Mouse (Mus musculus): Measurements from ENCODE around the gene Sap30bp.
A peak's percentile ranks its signal among the peaks of the same experiment; 100 is the strongest.

Sap30bp gene

GRCm38 (mm10) chr11:115933108-115933746 is at the start of gene Sap30bp, which contains the start of gene Recql5:
TSS of gene Sap30bp (plus strand) at chr11:115933282.
TSS of gene Recql5 (minus strand) at chr11:115933477.
- ATAC-seq (ENCODE audit: insufficient number of reproducible peaks, low FRiP score, low TSS enrichment): peak; percentile 90; the same call in 1 of the 2 replicates

DNA sequence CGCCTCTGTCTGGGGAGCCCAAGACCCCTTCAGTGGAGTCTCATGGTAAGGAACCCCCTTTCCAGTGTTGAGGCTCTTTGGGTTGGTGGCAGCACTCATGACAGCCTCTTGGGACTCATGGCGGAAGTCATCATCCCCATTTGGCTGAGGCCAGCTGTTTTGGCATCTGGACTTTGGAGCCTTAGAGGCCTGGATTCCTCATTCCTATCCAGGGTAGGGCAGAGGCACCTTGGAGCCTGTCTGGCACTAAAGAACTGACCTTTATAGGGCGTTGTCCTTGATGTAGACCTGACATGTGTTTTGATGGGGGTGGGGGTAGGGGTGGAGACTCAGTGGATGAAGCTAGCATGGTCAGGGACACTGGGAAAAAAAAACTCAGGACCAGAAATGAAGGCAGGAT is 48.7 kb upstream of the Sap30bp start:
- no peak for ATAC-seq (ENCODE audit: insufficient number of reproducible peaks, low FRiP score, low TSS enrichment)

DNA sequence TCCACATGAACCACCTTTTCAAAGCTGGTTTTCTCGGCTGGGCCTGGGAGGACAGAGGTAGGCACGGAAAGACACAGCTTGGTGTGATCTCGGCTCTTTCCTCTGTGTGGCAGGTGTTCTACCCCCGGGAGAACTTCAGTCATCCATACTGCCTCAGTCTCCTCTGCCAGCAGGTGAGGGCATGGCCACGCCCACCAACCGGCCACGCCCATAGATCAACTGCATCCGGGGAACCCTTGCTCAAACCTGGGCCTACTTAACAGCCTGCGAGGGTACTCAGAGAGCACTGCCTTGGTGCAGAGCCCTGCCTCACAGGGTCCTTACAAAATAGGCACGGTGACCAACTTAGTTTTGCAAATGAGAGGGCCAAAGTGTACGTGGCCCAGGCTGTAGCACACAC is 47.8 kb upstream of the Sap30bp start:
- no peak for ATAC-seq (ENCODE audit: insufficient number of reproducible peaks, low FRiP score, low TSS enrichment)

- ATAC-seq (ENCODE audit: insufficient number of reproducible peaks, low FRiP score, low TSS enrichment): no peak
Measured at GRCm38 (mm10) chr11:115886446-115886845, 46.6 kb upstream of the Sap30bp start.

DNA sequence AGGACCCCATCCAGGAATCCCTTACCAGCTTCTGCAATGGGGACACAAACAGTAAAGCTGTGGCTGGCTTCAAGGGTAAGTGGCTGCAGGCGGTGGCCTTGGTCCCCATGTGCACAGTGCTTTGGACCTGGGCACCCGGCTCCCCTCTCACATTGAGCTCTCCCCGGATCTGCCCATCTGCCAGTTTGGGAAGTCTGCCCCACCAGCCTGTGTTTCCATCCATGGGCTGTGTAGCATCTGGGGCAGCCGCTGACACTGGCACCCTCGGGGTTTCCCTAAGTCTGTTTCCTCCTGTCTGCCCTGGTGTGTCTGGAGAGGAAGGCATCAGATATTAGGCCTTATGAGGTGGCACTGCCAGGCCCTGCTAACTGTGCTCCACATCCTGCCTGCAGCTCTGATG is 45.1 kb upstream of the Sap30bp start:
- ATAC-seq (ENCODE audit: insufficient number of reproducible peaks, low FRiP score, low TSS enrichment): no peak

- ATAC-seq (ENCODE audit: insufficient number of reproducible peaks, low FRiP score, low TSS enrichment): no peak
Measured at GRCm38 (mm10) chr11:115889159-115889558, 43.9 kb upstream of the Sap30bp start.

- no peak for ATAC-seq (ENCODE audit: insufficient number of reproducible peaks, low FRiP score, low TSS enrichment)
Measured at GRCm38 (mm10) chr11:115892213-115892612, 40.9 kb upstream of the Sap30bp start.

GRCm38 (mm10) chr11:115893071-115893470 is 40.0 kb upstream of the Sap30bp start:
- no peak for ATAC-seq (ENCODE audit: insufficient number of reproducible peaks, low FRiP score, low TSS enrichment)

GRCm38 (mm10) chr11:115894755-115895520 is 38.1 kb upstream of the Sap30bp start:
- no peak for ATAC-seq (ENCODE audit: insufficient number of reproducible peaks, low FRiP score, low TSS enrichment)

GRCm38 (mm10) chr11:115898446-115898845 is 34.6 kb upstream of the Sap30bp start:
- no peak for ATAC-seq (ENCODE audit: insufficient number of reproducible peaks, low FRiP score, low TSS enrichment)

DNA sequence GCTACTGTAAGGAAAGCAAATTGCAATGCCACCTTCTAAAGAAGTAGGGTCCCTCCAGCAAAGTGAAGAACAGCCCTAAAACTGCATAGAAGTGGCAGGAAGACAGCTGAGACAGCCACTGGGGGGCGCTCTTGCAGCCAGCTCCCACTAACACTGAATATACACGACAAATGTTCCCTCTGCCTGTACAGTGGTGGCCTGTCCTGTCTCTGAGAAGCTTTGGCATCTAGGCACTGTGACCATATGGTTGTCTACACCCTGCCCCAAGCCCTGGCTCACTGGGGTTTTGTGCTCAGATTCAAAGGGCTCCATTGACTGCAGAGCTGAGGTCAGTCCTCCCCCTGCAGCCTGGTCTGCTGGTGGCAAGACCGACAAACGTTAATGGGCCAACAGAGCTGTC is 34.2 kb upstream of the Sap30bp start:
- ATAC-seq (ENCODE audit: insufficient number of reproducible peaks, low FRiP score, low TSS enrichment): peak; percentile 90

- ATAC-seq (ENCODE audit: insufficient number of reproducible peaks, low FRiP score, low TSS enrichment): no peak
Measured at GRCm38 (mm10) chr11:115899486-115900266, 33.4 kb upstream of the Sap30bp start, which contains the start of gene Smim5. TSS of gene Smim5 (plus strand) at chr11:115899966.

DNA sequence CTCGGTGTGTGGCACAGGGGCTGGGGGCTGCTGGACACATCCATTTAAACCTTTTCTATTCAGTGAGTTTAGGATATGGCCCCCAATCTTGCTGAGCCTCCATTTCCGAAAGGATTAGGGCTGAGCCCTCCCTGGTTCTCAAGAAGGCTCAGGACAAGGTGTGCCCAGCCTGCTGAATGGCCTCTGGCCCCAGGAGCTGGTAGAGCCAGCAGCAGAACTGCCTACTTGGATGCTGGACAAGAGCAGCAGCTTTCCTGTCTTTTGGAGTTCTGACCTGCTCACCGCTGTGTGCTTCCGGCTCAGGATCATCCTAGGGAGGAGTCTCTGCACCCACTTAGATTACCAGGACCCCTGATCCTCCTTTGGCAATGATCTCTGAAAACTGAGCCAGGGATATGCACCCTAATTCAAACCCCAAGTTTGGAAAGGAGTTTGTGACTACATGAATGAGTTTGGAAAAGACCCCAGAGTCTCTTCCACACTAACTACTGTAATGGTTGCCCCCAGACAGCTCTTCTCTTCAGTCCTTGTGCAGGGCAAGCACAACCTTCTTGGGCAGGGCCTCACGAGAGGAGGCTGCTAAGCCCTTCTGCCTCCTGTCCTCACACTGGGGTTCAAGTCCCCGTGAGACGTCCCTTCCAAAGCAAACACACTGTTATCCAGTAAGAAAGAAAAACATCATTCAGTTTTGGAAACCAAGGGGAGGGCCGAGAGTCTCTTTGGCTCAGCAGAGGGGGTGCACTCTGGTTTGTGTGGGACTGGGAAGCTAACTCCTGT is 32.3 kb upstream of the Sap30bp start:
- no peak for ATAC-seq (ENCODE audit: insufficient number of reproducible peaks, low FRiP score, low TSS enrichment)

DNA sequence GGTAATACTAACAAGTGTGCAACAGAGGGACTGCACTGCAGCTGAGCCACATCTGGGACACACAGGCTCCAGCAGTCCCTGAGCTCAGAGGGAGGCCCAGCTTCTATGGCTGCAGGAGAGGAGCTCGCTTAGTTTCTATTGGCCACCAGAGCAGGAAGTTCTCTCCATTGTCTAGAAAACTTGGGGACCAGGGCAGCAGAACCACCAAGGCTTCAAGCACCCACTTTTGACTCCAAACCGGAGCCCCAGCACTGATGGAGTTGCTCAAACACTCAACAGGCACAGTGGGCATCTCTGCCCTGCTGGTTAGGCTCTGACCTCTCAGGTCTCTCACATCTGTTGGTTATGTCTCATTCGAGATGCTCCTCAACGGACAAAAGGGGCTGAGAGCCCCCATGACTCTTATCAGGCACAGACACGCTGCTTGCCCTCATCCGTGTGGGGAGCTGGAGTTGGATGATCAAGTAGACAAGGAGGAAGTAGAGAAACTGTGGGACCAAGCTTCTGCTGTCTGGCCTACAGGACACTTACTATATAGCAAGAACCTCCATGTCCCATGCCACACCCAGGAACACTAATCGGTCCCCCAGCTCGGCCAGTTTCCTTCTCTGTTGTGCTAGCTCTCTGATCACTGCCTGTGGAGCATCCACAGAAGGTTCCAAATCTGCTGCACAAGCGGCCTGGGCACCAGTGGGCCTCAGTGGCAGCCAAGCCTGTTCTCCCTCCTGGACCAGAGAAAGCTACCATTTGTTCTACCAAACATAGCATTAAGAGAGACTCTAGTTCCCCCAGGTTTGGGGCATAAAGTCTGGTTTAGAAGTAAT is 31.5 kb upstream of the Sap30bp start:
- ATAC-seq (ENCODE audit: insufficient number of reproducible peaks, low FRiP score, low TSS enrichment): no peak

DNA sequence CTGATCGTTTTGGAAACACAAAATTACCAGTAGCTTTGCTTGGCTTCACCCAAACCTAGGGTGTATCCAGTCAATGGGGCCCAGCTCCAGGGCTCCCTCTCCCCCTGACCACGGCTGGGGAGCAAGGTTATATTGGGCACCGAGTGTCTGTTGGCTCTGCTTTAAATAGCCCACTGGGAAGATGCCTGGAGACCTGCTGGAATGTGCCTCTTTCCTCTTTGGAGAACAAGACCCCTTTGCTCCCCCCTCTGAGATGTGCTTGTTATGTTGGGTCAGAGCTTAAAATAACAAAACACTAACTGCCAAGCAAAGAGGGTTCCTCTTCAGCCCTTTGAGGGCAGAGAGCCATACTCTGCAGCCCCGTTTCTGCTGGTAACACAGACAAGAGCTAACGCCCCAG is 30.9 kb upstream of the Sap30bp start:
- no peak for ATAC-seq (ENCODE audit: insufficient number of reproducible peaks, low FRiP score, low TSS enrichment)

DNA sequence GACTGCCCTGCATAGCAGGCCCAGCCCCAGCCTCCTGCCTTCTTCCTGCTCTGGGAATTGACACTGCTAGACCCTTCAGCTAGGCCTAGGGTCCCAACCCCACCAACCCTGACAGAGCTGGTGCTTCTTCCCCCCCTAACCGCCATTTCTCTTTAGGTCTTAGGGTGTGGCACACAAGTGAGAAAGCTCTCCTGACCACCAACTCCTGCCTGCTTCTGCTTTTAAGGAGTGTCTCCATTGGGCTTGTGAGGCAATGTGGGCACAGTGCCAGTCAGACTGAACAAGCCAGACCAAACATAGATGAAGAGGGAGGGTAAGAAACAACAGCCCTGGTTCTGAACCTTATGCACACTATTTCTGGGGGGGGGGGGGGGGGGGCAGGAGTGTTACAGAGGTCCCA is 30.3 kb upstream of the Sap30bp start:
- ATAC-seq (ENCODE audit: insufficient number of reproducible peaks, low FRiP score, low TSS enrichment): no peak

DNA sequence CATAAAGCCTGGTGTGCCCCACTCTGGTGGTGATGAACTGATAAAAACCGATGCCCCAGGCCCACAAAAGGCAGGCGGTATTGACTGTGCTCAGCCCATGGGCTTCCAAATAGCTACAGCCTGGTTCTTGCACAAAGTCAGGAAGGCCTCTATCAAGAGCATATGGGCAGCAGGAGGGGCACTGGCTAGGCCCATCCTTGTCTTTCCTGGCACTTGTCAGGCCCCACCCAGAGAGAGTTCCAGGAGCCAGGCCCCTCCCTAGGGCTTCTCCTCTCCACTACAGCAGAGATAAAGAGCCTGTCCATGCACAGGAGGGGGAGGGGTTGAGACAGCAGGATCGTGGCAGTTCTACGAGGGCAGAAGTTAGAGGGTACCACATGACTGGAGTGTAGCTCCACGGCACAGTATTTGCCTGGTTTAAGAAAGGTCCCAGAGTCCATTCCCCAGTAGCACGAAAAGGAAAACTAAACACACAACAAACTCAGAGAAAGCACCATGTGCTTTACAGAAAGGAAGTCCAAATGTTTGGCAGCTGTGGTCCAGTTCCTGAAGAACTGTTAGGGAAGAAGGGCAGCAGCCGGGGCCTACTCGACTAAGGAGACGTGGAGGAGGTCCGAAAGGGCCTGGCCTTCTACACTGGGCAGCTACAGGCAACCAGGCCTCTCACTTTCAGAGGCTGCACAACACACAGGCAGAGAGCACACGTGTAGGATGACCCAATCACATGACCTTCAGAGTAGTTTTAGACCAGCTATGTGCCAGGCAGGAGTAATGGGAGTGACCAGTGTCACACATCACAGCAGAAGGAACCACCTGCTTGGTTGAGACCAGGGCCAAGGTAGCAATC is 29.5 kb upstream of the Sap30bp start:
- ATAC-seq (ENCODE audit: insufficient number of reproducible peaks, low FRiP score, low TSS enrichment): no peak

DNA sequence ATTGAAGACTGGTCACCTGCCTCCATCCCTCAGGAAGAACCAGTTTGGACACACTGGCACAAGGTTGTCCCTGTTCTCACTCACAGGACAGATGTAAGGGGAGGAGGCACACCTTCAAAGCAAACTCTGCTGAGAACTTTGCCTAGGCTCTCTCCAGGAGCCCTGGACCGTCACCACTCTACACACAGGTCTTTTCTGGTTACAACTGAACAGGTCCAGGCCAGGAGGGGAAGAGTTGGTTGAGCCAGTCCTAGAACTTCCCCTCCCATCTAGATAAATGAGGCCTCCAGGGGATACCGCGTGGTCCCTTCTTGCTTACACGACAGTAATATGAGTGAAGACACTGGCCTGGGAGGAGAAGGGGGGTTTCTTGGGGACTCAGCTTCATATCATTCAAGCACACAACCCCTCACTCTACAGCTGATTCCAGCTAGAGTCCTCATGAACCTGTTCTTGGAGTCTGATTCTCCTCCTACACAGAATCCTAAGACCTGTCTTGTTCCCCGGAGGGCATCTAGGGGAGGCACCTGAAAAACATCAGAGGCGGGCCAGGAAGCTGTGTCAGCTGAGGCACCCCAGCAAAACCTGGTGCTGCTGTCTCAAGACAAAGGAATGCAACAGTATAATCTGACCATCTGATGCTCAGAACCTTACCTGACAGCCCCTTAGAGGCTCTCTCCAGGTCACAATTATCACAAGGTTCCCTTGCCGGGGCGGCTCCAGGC is 28.7 kb upstream of the Sap30bp start:
- no peak for ATAC-seq (ENCODE audit: insufficient number of reproducible peaks, low FRiP score, low TSS enrichment)
